Mouse (Mus musculus) inflammation-experienced regulatory T-cells, adult 6 months (primary cell): ENCODE results near the gene Slc12a6. TPM values are rescaled to one million over a fixed set of nuclear protein-coding genes. Genes with fewer than 3 reads are reported as not detected.

Source experiments
- ATAC-seq: one replicate; pipeline ENCODE4 v1.8.0; 2017
- polyA plus RNA-seq, 3 experiments: library from polyadenylated mRNA; unstranded; fragments of 100-300 nt; shearing (Covaris generic); gene quantifications; one replicate each; pipeline ENCODE4 v1.2.1; 2017

The Slc12a6 gene
- polyA plus RNA-seq, 3 experiments from 2014 or later: 37.3 to 57.5 (median 52.3) TPM

DNA sequence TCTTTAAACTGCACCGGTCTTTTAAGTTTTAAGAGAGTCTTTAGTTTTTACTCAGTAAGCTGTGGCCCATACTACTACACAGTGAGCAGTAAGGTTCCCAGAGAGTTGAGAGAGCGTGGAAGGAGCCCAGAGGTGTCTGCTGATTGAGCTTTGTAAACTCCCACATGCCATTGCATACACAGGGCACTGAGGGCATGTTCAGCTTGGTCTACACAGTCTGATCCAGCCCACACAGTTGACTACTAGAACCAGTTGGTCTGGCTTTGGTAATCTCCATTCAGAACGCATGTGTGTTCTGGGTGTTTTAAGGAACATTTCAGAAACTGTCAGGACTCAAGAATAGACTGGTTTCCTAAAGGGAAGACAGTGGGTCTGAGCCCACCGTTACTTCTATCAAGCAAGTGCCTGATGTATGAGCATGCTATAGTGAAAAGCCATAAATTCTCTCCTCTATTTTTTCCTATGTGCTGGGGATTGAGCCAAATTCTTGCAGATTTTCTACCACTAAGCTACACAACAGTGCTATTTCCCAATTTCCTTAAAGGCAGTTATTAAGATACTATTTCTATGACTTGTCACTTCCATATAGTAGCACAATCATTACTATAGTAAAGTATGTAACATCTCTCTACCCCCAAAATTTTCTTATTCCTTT lies 125.8 kb downstream of the Slc12a6 start:
- no peak for ATAC-seq

DNA sequence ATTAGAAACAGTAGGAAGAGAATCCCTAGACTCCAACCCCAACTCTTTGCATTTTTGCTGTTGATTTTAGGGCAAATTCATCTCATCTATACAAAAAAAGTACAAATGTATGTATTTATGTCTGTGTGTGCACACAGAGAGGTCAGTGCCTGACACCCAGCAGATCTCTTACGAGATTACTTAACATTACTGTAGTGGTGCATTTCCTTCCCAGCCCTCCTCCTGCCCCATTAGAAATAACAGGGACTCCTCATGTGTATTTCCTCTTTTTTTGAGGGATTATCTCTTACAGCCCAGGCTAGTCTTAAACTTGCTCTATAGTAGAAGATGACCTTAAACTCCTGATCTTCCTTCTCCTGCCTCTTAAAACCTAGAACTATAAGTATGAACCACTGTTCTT lies 127.1 kb downstream of the Slc12a6 start:
- ATAC-seq: no peak

DNA sequence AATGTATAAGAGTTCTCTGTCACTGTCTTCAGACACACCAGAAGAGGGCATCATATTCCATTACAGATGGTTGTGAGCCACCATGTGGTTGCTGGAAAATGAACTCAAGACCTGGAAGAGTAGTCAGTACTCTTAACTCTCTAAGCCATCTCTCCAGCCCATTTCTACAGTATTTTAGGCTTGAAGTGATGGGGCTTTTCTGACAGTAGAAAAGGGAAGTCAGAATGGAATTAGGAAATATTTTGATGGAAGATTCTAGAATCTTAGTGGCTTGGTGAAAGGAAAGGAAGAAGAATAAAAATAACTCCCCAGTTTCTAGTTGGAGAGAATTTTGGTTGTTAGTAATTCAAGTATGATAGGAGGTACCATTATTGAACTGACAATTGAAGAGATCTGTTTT lies 128.3 kb downstream of the Slc12a6 start:
- ATAC-seq: no peak

DNA sequence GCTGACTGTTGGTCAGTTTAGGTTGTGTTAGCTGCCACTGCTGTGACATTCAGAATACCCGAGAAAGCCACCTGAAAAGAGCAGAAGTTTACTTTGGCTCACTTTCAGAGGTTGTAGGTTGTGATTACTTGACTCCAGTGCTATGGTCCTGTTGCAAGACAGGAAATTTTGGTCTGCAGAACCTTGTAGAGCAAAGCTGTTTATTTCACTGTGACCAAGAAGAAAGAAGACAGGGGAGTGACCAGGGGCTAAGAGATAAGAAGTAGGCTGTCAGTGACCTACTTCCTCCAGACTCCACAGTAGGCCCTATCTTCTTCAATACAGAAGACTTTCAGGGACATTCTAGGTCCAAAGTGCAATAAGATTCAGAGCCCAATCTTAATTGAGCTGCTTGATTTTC lies 131.0 kb downstream of the Slc12a6 start:
- ATAC-seq: no peak

DNA sequence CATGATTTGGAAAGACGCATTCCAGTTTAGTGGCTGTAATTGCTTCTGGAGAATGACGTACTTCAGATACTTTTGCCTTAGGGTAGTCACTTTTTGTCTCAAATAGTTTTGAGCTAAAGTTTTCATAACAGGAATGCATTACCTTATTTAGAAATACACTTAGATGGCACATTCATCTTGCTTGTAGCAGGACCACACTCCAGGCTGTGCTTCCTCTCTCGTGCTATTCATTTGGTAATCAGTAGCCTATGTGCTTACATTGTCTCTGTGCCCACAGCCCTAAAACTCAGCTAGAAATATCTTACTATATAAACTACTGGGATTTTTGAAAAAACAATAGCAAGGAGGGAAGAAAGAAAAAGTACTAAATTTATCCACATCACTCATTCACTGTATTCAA lies 141.4 kb downstream of the Slc12a6 start:
- no peak for ATAC-seq

Other genes starting within 250 kb of the Slc12a6 start
- gene Olfr1311, start 241.4 kb upstream of the Slc12a6 start, polyA plus RNA-seq: not detected
- gene Olfr1312, start 215.6 kb upstream of the Slc12a6 start, polyA plus RNA-seq: not detected
- gene Olfr1313, start 188.0 kb upstream of the Slc12a6 start, polyA plus RNA-seq: not detected
- gene Olfr1314, start 169.0 kb upstream of the Slc12a6 start, polyA plus RNA-seq: not detected
- not detected for gene Olfr1315-ps1, start 150.4 kb upstream of the Slc12a6 start, polyA plus RNA-seq
- gene Olfr1316, start 130.8 kb upstream of the Slc12a6 start, polyA plus RNA-seq: not detected
- not detected for gene Olfr1317, start 125.5 kb upstream of the Slc12a6 start, polyA plus RNA-seq
- not detected for gene Olfr1318, start 111.6 kb upstream of the Slc12a6 start, polyA plus RNA-seq
- 10 to 100 TPM; 30.4 to 45.0 (median 34.4) TPM for gene Lpcat4, start 26.4 kb upstream of the Slc12a6 start, polyA plus RNA-seq
- not detected for gene Nutm1, start 6.5 kb upstream of the Slc12a6 start, polyA plus RNA-seq
- 100 to 1,000 TPM; 152 to 243 (median 201) TPM for gene Nop10, start 3.9 kb upstream of the Slc12a6 start, polyA plus RNA-seq
- gene Gm21985, start 489 bp downstream of the Slc12a6 start, polyA plus RNA-seq: not detected
- 10 to 100 TPM; 76.8 to 96.3 (median 82.0) TPM for gene Emc4, start 102.2 kb downstream of the Slc12a6 start, polyA plus RNA-seq
- 10 to 100 TPM; 22.9 to 30.5 (median 23.0) TPM for gene Katnbl1, start 113.4 kb downstream of the Slc12a6 start, polyA plus RNA-seq
- gene Emc7, start 189.2 kb downstream of the Slc12a6 start, polyA plus RNA-seq: 10 to 100 TPM; 12.9 to 18.2 (median 13.3) TPM
- gene Chrm5, start 214.9 kb downstream of the Slc12a6 start, polyA plus RNA-seq: not detected
- 10 to 100 TPM in 2 of 3 experiments, 1 to 10 TPM in 1; 7.2 to 22.2 (median 12.3) TPM for gene Aven, start 227.1 kb downstream of the Slc12a6 start, polyA plus RNA-seq